Mouse (Mus musculus): ENCODE measurements around the gene Olfr1265.

GRCm38 (mm10) chr2:90025477-90025876 is 9.7 kb upstream of the Olfr1265 start, which contains the start of gene Olfr1264:
- TF ChIP-seq CTCF (IDR thresholded peaks at IDR 0.05; ENCODE audit: low read depth) (no peak), EP300 (IDR thresholded peaks at IDR 0.05; ENCODE audit: low read depth) (no peak)
